Mouse (Mus musculus) cerebellum, postnatal 10 days (tissue): ENCODE results near the gene Tfip11.

ENCODE experiments used
- DNase-seq, 2 experiments: peaks; one replicate each; pipeline ENCODE4 v3.0.0; 2021; ENCODE audit warnings: mixed read lengths in 2 of 2

The Tfip11 gene

DNA sequence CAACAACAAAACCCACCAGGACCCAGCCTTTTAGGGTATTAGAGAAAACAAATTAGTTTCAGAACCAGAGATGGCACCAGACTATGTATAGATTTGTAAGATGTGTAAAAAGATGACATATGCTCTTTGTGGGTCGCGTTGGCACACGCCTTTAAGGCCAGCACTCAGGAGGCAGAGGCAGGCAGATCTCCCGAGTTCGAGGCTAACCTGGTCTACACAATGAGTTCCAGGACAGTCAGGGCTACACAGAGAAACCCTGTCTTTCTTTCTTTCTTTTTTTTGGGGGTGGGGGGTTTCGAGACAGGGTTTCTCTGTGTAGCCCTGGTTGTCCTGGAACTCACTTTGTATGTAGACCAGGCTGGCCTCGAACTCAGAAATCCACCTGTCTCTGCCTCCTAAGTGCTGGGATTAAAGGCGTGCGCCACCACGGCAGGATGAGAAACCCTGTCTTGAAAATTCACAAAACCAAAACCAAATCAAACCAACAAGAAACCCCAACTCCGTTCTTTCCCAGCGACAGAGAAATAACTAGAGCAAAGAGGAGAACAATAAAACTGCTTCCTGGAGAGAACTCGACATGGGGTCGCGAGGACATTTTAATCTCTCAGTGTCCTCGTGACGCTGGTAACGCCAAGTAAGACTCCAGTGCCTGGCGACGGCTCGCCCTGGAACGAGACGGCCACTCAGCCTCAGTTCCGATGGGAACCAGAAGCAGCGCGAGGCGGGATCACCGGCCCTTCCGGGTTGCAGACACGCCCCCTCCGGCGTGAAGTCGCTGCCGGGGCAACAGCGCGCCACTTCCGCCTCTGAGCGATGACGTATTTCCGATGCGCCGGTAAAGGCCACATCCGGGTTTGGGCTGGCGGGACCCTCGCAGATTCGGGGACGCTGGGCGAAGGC is at the start of gene Tfip11:
Tfip11 (plus strand) TSS at position 813 of the 900 bp plus-strand sequence.
- peak; percentile 99 for DNase-seq

DNA sequence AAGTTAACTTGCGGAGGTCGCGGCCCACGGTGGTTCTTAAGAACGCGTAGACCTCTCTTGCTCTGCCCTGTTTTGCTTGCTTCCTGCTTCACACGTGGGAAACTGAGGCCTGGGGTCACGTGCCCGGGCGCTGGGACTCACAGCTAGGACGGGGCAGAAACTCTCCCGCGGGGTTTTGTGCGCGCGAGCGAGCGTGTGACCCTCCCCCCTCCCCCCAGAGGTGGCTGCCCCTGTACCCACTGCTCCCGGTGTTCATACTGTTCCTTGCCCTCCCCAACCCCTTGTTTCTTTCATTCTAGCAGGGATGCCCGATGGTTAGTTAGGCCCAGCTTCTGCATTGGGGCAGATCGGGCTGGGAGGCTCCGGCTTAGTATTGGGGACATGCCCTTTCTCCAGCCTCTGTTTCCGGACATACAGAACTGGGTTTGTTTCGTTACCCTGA is 49.2 kb upstream of the Tfip11 start:
- DNase-seq = no peak

DNA sequence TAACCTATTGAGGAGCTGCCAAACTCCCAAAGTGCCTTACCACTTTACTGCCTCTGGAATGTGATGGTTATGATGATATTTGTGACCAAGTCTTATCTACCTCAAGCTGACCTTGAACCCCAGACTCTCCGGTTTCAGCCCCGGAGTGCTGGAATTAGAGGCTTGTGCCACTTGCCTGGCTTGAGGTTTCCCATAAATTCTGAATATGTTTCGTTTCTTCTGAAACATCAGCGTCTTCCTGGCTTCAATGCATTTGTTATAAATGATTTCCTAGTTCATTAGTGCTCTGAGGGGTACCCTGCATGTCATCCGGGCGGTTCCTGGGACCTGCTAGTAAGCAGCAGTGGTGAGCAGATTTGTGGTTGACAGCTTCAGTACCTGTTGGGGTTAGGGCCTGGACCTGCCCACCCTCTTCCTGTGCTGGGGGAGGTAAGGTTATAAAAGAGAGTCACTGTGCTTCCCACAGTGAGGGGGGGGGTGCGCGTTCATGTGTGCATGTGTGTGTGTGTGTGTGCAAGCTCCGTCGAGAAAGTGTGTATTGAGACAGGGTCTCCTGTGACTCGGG is 48.2 kb upstream of the Tfip11 start:
- DNase-seq = no peak

GRCm38 (mm10) chr5:112279181-112280021 is 46.8 kb upstream of the Tfip11 start:
- peak; percentile 60 to 67 for DNase-seq

DNA sequence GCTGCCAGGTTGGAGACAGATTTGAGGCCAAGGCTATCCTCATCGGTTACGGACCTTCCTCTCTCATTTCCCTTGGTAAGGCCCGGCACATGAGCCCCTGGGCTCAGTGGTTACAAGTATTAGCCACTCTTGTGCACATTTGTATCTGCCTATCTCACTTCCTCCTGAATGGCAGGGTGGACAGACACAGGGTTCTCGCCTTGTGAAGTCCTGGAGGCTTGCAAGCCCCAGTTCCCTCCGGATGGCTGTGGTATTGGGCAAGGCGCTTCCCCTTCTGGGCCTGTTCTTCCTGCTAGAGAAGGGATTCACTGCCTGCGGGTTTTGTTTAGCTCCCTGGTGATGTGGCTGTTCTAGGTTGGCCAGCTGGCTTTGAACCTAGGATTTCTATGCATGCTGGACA is 46.0 kb upstream of the Tfip11 start:
- no peak for DNase-seq

DNA sequence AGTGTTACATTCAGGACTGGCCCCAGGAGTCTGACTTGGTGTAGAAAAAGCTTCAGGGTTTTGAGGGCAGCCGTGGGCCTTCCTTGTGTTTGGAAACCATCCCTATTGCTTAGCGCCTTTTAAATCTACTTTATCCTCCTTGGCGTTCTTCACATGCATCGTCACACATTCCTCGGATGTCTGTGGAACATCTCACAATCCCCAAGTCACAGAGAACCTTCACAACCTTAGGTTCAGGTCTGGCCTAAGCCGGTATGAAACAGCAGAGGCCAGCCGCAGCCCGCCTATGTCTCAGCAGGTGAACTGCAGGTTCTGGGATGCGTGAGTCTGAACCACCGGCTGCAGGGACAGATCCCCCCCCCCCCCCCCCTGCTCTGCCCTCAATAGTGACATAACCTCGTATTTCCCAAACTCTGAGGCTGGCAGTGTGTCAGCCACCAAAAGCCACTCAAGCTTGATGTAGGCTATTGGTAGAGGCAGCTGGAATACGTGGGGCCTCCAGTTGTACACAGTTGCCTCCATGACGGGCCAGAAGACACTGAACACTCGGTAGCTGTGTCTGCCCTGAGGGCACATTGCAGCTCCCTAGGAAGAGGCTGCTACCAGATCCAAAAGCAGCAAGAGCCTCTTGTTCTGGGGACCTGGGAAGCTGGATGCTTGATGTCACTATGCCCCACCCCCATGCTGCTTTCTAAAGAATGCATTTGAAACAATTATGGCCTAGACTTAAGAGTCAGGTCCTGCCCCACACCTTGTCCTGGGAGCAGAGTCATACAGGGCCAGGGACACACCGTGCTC is 45.1 kb upstream of the Tfip11 start:
- no peak for DNase-seq

GRCm38 (mm10) chr5:112281676-112282075 is 44.5 kb upstream of the Tfip11 start:
- DNase-seq = no peak

DNA sequence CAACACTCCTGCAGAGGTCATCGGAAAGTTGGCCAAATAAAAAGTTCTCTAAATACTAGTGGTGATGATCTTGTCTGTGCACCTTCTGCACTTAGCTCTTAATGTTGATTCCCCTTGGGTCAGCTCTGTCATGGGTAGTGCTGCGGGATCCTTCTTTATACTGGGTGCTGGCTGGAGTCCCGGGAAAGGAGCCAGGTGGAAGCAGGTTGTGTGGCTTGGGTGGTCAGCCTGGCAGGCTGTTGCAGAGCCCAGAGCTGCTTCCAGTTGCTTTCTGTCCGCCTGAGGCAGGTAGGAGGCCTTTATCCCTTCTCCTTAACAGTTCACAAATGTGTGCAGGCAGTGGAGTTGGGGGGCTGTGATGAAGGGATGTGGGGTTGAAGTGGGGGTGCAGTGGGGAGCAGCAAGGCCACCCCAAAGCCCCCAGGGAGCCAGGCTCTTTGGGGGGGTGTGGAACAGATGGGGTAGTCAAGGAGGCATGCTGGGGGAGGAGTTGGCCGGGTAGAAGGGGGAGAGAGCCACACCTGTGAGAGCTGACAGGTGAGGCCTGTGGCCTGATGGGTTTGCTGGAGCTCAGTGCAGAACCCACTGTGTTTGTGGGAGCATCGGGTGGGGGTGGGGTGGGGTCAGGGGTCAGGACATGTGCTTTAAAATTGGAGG is 43.9 kb upstream of the Tfip11 start:
- DNase-seq = peak in 1 of 2 experiments; percentile 56

- no peak for DNase-seq
Observed at GRCm38 (mm10) chr5:112282780-112283482, 43.2 kb upstream of the Tfip11 start.

DNA sequence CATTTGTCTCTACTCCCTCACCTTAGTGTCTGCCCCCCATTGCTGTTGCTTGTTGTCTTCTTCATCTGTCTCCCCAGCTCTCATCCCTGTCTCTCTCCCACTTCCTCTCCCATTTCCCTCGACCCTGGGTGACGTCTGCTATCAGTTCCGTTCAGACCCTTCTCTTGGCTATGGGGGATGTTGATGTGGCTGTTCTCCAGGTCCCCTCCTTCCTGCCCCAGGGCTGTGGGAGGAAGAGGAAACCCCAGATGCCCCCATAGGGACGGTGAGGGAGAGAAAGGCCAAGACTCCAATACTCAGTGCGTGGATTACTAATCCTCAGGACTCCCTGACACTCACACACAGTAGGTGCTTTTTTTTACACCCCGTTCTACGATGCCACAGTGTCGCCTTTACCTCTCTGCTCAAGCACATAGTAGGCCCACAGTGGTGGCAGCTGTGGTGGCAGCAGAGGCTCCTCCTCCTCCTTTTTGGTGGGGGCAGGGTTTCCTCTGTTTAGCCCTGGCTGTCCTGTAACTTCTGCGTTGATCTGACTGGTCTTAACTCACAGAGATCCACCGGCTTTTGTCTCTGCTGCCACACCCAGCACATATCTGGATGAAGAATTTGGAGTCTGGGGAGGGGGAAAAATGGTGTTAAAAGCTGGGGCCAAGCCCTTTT is 42.5 kb upstream of the Tfip11 start:
- no peak for DNase-seq

DNA sequence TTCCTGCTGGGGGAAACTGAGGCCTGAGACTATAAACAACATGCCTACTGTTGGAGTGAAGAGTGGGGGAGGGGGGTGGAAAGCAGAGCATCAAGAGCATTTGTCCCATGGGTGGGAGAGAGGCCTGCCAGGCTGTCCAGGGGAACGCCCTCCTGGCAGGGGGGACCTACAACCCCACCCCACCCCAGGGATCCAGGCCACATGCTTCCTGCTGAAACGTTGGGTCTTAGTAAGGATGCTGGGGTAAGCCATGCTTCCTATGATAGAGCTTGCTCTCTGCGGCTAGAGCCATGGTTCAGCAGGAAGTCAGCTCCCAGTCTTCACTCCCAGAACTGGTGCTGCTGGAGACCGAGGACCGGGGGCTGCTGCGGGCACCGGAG is 42.0 kb upstream of the Tfip11 start:
- no peak for DNase-seq

DNA sequence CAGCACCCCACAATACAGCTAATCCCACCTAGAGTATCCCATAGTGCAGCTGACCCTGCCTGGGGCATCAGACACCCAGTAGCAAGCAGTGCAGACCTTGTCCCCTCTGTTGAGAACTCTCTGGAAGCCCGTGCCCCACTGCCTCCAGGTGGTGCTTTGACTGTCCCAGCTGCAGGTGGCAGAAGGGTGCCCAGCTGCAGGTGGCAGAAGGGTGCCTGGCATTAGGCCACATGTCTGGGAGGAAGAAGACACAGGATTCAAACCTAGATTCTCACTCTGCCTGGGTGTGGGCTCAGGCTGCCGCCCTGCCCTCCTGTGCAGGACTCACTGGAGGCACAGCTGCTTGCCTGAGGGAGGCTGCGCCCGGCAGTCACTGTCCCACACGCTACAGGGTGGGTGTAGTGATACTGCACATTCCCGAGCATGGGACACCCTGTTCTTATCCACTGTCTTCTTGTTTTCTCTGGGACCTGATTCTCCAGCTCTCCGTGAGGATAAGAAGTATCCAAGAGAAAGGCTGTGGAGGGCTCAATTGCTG is 40.5 kb upstream of the Tfip11 start:
- peak in 1 of 2 experiments; percentile 52 for DNase-seq

DNA sequence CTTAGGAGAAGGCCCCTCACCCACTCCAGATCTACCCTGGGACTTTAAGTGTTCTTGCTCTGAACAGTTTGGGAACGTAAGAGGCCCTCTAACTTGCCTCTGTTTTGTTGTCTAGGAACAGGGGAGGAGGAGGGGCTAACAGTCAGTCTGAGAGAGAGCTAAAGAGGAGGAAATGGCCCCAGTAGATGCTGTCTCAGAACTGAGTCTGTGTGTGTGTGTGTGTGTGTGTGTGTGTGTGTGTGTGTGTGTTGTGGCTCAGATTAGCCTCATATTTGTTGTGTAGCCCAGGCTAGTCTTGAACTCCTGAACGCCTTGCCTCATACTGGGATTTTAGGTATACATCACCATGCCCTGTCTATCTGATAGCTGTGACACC is 39.6 kb upstream of the Tfip11 start:
- DNase-seq = no peak

DNA sequence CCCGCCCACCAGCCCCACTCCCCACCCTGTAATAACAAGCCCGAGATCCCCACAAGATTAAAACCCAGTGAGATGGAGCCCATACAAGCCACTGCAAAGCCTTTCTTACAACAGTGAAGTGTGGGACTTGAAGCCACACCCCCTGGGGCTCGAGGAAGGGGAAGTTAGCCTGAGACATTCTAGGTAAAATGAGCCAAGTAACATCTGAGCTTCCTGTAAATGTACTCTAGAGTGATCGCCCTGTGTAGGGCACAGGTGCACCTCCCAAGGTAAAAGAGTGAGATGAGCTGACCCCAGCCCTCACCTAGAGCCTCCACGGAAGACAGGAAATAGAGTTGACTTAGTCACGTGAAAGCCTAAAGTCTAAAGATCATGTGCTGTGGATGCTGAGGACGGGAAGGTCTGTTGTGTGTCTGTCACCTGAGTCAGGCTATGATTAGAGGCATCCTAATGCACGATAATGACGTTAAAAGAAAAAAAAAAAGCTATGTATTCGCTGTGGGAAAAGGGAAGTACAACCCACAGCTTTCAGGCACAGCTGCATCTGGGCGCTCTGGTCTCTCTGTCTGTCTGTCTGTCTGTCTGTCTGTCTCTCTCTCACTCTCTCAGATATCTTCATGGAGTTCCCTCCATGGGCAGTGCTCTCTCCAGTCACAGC is 39.0 kb upstream of the Tfip11 start:
- peak in 1 of 2 experiments; percentile 4 for DNase-seq

GRCm38 (mm10) chr5:112287652-112288051 is 38.5 kb upstream of the Tfip11 start:
- DNase-seq = peak in 1 of 2 experiments; percentile 6

GRCm38 (mm10) chr5:112288193-112289141 is 37.7 kb upstream of the Tfip11 start:
- DNase-seq = peak in 1 of 2 experiments; percentile 5

- peak; percentile 85 to 86 for DNase-seq
Observed at GRCm38 (mm10) chr5:112289236-112289635, 36.9 kb upstream of the Tfip11 start.

GRCm38 (mm10) chr5:112289819-112290535 is 36.2 kb upstream of the Tfip11 start:
- peak; percentile 79 to 82 for DNase-seq
